In genomic region chr11:52648176-52648839, GRCm38 (mm10) we compare ENCODE assay signal across 11 mouse cellular contexts.
DNase-seq lines count a peak whose midpoint lies in the region; ATAC-seq and TF ChIP-seq lines count a peak whose summit lies in the region.
"Had no signal": no experiment of that assay in that cellular context is flagged by ENCODE, and none has a peak within 500 bp of the region (broad histone marks: within the 10 kb centered on the region; RNA-seq: fewer than 3 reads in every experiment).

No protein-coding gene starts in this region.

- H3K27me3 ChIP-seq in hindbrain, embryonic 10.5 days (ENCODE audit: insufficient read depth, poor library complexity, severe bottlenecking), result peaks cover 7% of the 10 kb centered on the region
- H3K27me3 ChIP-seq in hindbrain, postnatal 0 days (ENCODE audit: insufficient read depth, low read length), result no peaks in the 10 kb centered on the region
- peaks cover 31% of the 10 kb centered on the region for H3K27me3 ChIP-seq in limb, embryonic 10.5 days (ENCODE audit: low read depth, poor library complexity, severe bottlenecking)
- H3K27me3 ChIP-seq in midbrain, embryonic 15.5 days (replicated peaks), result no peaks in the 10 kb centered on the region
- H3K27me3 ChIP-seq: lung, embryonic 15.5 days had no signal

- H3K9ac ChIP-seq in hindbrain, postnatal 0 days (replicated peaks; ENCODE audit: low read length), result no peak overlapping the region
- H3K9ac ChIP-seq in midbrain, embryonic 15.5 days, result no peak overlapping the region
- H3K9ac ChIP-seq: embryonic facial prominence, embryonic 13.5 days; lung, embryonic 15.5 days had no signal

- H3K9me3 ChIP-seq in hindbrain, embryonic 10.5 days, result no peaks in the 10 kb centered on the region
- no peaks in the 10 kb centered on the region for H3K9me3 ChIP-seq in hindbrain, postnatal 0 days (ENCODE audit: low read length)
- H3K9me3 ChIP-seq in limb, embryonic 10.5 days (replicated peaks), result no peaks in the 10 kb centered on the region
- no peaks in the 10 kb centered on the region for H3K9me3 ChIP-seq in midbrain, embryonic 15.5 days
- H3K9me3 ChIP-seq: embryonic facial prominence, embryonic 13.5 days; lung, embryonic 15.5 days had no signal

- H3K4me1 ChIP-seq in hindbrain, embryonic 10.5 days (replicated peaks), result peaks cover 42% of the 10 kb centered on the region
- H3K4me1 ChIP-seq in hindbrain, postnatal 0 days (ENCODE audit: insufficient read depth, low read length), result 0 out of 2 replicates have a peak, but pooled peaks cover 7% of the 10 kb centered on the region
- peaks cover 25% of the 10 kb centered on the region for H3K4me1 ChIP-seq in limb, embryonic 10.5 days
- H3K4me1 ChIP-seq in midbrain, embryonic 15.5 days, result peaks cover 17% of the 10 kb centered on the region

- DNase-seq in hindbrain, embryonic 10.5 days (ENCODE audit: low spot score), result peak; percentile 53
- no peak for DNase-seq in hindbrain, postnatal 0 days (ENCODE audit: low spot score)
- peak; percentile 78 for DNase-seq in 3T3-L1 (ENCODE audit: low read depth, low spot score)
- DNase-seq in embryo, embryonic 10 days (ENCODE audit: low spot score), result peak; percentile 65
- peak; percentile 42 for DNase-seq in limb, embryonic 10.5 days (ENCODE audit: low spot score)
- no peak for DNase-seq in urinary bladder, adult 2 months (ENCODE audit: low spot score)
- DNase-seq in layer of hippocampus, postnatal 36 days, result no peak
- DNase-seq: kidney, postnatal 14 days had no signal

- H3K4me2 ChIP-seq in hindbrain, postnatal 0 days (ENCODE audit: low read depth, low read length), result no peak overlapping the region
- H3K4me2 ChIP-seq in midbrain, embryonic 15.5 days, result no peak overlapping the region
- H3K4me2 ChIP-seq: embryonic facial prominence, embryonic 13.5 days; lung, embryonic 15.5 days had no signal

- TF ChIP-seq CTCF in hindbrain, postnatal 0 days (IDR thresholded peaks at IDR 0.05; ENCODE audit: low read depth), result no peak

- H3K27ac ChIP-seq in hindbrain, embryonic 10.5 days, result peak overlapping the region; percentile 68
- H3K27ac ChIP-seq in hindbrain, postnatal 0 days, result no peak overlapping the region
- H3K27ac ChIP-seq in limb, embryonic 10.5 days, result peak overlapping the region; percentile 15; the same call in 1 of the 2 replicates
- no peak overlapping the region for H3K27ac ChIP-seq in midbrain, embryonic 15.5 days
- H3K27ac ChIP-seq: embryonic facial prominence, embryonic 13.5 days; lung, embryonic 15.5 days had no signal

- no peaks in the 10 kb centered on the region for H3K36me3 ChIP-seq in hindbrain, embryonic 10.5 days
- H3K36me3 ChIP-seq in hindbrain, postnatal 0 days (ENCODE audit: insufficient read depth, low read length), result no peaks in the 10 kb centered on the region
- no peaks in the 10 kb centered on the region for H3K36me3 ChIP-seq in limb, embryonic 10.5 days
- H3K36me3 ChIP-seq in midbrain, embryonic 15.5 days (replicated peaks), result no peaks in the 10 kb centered on the region
- H3K36me3 ChIP-seq: embryonic facial prominence, embryonic 13.5 days; lung, embryonic 15.5 days had no signal

- 41% methylated on average over 15 of the region's 15 CpGs for whole genome bisulfite sequencing in hindbrain, embryonic 10.5 days
- WGBS in hindbrain, postnatal 0 days, result 45% methylated on average over 15 of the region's 15 CpGs
- WGBS in limb, embryonic 10.5 days, result 45% methylated on average over 15 of the region's 15 CpGs
- WGBS in midbrain, embryonic 15.5 days, result 37% methylated on average over 15 of the region's 15 CpGs

- ATAC-seq in hindbrain, postnatal 0 days, result no peak
- no peak for ATAC-seq in midbrain, embryonic 15.5 days (replicated peaks)

- no peak overlapping the region for H3K4me3 ChIP-seq in hindbrain, embryonic 10.5 days
- H3K4me3 ChIP-seq in hindbrain, postnatal 0 days (ENCODE audit: low read length), result no peak overlapping the region
- no peak overlapping the region for H3K4me3 ChIP-seq in limb, embryonic 10.5 days
- H3K4me3 ChIP-seq in midbrain, embryonic 15.5 days, result no peak overlapping the region
- H3K4me3 ChIP-seq: embryonic facial prominence, embryonic 13.5 days; lung, embryonic 15.5 days had no signal

Comparison
In these comparisons a context has a peak if more than half of its experiments do, and no peak if none do; other contexts are left out.
1. DNase-seq: peak in hindbrain, embryonic 10.5 days (single experiment), 3T3-L1 (single experiment), embryo, embryonic 10 days (single experiment) and limb, embryonic 10.5 days (single experiment); none in hindbrain, postnatal 0 days (single experiment), urinary bladder, adult 2 months (single experiment) and layer of hippocampus, postnatal 36 days (0 of 2).
2. H3K27ac ChIP-seq: peak in hindbrain, embryonic 10.5 days (single experiment) and limb, embryonic 10.5 days (single experiment); none in hindbrain, postnatal 0 days (single experiment) and midbrain, embryonic 15.5 days (single experiment).